Mouse (Mus musculus): Measurements from ENCODE around the gene Cyp1a2.

The Cyp1a2 gene

DNA sequence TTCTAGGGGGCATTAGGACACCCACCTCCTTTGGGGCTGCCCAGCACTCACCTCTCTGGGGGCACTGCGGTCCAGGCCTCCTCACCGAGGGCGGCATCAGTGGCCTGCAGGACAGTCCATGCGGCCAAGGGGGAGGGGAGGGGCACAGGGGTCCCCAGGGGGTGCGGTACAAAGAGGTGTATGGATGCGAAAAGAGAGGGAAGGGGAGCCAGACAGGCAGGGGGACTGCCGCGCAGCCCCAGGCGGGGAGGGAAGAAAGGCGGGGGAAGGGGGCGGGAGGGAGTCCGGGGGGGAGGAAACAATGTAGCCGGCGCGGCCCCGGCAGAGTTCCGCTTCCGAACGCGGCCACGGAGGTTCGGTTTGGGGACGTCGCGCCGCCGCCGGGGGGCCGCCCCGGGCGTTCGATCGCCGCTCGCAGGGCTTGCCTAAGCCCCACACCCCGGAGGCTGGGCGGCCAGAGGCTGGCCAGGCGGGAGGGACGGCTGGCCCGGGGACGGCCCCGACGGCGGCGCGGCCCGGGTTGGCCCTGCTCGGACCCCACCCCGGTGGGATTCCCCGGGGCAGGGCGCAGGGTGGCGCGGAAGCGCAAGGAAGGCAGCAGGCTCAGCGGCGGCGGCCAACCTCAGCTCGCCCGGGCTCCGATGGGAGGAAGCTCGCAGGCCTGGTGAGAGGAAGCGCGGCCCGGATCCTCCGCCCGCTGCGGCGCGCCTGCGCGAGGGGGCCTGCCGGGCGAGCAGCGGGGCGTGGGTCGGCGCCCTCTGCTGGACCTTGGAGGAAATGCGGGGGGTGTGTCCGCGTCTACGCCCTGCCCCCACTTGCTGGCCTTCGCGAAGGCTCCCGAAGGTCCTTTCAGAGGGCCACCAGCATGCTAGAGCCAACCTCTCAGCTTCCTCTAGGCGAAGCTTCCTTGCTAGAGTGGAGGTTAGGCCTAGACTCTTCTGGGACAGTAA is 38.3 kb downstream of the Cyp1a2 start:
- peak; percentile 70 for DNase-seq (ENCODE audit: low read depth)

GRCm38 (mm10) chr9:57644442-57644943 is 39.0 kb downstream of the Cyp1a2 start:
- DNase-seq (ENCODE audit: low read depth), result no peak

- no peak for DNase-seq (ENCODE audit: low read depth)
Measured at GRCm38 (mm10) chr9:57643856-57644180, 39.7 kb downstream of the Cyp1a2 start.

DNA sequence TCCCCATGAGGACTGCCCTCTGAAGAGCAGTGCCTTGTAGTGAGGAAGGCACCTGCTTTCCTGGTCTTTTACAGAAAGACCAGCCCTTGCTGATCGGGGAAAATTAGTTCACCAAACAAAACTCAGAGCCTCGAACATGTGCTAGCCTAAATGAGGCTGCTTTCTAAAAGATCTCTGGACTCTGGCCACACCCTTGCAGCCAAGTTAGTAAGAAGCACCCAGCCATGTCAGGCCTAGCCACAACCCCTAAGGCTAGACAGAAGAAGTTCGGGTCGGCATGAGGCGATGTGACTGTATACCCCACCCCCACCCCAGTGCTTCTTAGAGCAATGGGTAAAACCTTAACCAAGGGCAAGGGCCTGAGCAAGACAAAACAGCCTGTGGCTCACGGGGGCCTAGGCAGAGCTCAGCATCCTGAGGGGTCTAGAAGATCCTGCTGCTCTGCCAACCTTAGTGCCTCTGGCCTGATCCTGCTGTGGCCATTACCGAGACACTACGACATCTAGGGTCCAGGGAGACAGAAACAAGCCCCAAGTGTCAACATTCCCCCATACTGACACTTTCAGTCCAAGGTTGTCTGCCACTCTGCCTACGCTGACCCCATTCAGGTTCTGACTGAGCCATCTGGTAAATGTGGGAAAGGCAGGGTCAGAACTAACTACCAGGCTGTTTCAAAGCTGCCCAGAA is 40.2 kb downstream of the Cyp1a2 start:
- no peak for DNase-seq (ENCODE audit: low read depth)

GRCm38 (mm10) chr9:57641775-57642550 is 41.5 kb downstream of the Cyp1a2 start:
- no peak for DNase-seq (ENCODE audit: low read depth)

- DNase-seq (ENCODE audit: low read depth), result no peak
Measured at GRCm38 (mm10) chr9:57641022-57641421, 42.5 kb downstream of the Cyp1a2 start.

- DNase-seq (ENCODE audit: low read depth), result no peak
Measured at GRCm38 (mm10) chr9:57640384-57640783, 43.1 kb downstream of the Cyp1a2 start.

- no peak for DNase-seq (ENCODE audit: low read depth)
Measured at GRCm38 (mm10) chr9:57639661-57640328, 43.7 kb downstream of the Cyp1a2 start.

- DNase-seq (ENCODE audit: low read depth), result no peak
Measured at GRCm38 (mm10) chr9:57638651-57639459, 44.6 kb downstream of the Cyp1a2 start.

GRCm38 (mm10) chr9:57637741-57638322 is 45.7 kb downstream of the Cyp1a2 start:
- DNase-seq (ENCODE audit: low read depth), result no peak

DNA sequence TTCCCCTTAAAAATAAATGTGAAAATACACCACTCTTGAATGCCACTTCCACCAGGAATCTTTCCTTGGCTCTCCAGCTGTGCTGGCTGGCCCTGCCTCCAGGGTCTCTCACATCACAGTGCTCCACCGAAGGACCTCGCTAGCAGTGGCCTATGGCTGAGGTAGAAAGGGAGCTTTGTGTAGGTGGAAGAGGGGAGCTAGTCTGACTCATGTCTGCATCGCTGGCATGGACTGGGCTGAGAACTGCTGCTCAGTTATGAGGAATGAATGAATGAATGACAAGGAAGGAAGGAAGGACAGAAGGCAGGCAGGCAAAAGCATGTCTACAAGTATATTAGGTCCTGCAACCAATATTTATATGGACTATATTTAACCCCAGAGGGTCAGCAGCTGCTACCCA is 46.2 kb downstream of the Cyp1a2 start:
- no peak for DNase-seq (ENCODE audit: low read depth)

DNA sequence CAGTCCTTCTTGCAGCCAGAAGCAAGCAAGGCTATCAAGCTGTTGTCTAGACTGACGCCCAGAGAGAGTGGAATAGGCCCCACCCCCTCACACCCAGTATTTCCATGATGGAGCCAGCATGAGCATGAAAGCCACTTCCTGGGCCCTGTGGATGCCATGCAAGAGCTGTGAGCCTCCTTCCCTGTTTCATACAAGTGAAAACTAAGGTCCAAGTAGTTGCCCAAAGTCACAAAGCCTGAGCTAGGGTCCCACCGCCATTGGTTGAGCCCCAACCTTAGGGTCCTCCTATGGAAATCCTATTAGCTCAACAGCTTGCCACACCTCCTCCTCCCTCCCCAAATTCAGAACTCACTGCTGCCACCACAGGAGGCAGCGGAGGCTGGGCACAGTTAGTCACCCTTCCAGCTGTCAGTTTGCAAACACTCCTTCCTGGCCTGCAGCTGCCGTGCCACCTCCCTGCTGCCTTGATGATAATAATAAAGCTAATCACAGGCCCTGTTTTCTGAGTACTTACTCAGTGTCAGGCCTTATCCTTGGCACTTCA is 50.0 kb downstream of the Cyp1a2 start:
- DNase-seq (ENCODE audit: low read depth), result no peak

- DNase-seq (ENCODE audit: low read depth), result no peak
Measured at GRCm38 (mm10) chr9:57629118-57629874, 54.2 kb downstream of the Cyp1a2 start.

GRCm38 (mm10) chr9:57628717-57629116 is 54.8 kb downstream of the Cyp1a2 start:
- no peak for DNase-seq (ENCODE audit: low read depth)

DNA sequence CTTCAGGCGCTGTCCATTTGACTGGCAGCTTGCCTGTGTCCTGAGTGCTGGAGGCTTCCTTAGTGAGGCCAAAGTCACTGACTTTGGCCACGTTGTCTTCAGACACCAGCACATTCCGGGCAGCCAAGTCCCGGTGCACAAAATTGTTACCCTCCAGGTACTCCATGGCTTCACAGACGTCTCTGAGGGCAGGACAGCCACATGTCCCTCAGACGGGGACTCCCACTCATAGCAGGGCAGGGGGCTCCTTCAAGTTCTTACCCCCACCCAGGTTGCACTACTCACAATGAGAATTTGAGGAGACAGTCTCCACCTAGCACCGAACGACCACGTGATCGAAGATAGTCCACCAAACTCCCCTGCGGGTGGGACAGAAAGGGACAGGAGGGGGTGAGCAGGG is 55.6 kb downstream of the Cyp1a2 start:
- DNase-seq (ENCODE audit: low read depth), result no peak

GRCm38 (mm10) chr9:57627191-57627590 is 56.3 kb downstream of the Cyp1a2 start:
- no peak for DNase-seq (ENCODE audit: low read depth)
